Mouse (Mus musculus) kidney, adult 8-10 months (tissue): Measurements from ENCODE around the gene Tmem175.

ENCODE experiments used
- DNase-seq, 2 experiments: peaks; one replicate each; pipeline ENCODE4 v3.0.0; 2022

Gene Tmem175

GRCm38 (mm10) chr5:108654444-108654990 lies 24.9 kb downstream of the Tmem175 start:
- peak; percentile 54 to 68 for DNase-seq

GRCm38 (mm10) chr5:108655381-108655780 lies 25.8 kb downstream of the Tmem175 start:
- no peak for DNase-seq

GRCm38 (mm10) chr5:108655891-108656650 lies 26.5 kb downstream of the Tmem175 start:
- no peak for DNase-seq

- DNase-seq, result no peak
These were observed 27.8 kb downstream of the Tmem175 start for GRCm38 (mm10) chr5:108657406-108657805.

GRCm38 (mm10) chr5:108658611-108659010 lies 29.0 kb downstream of the Tmem175 start:
- no peak for DNase-seq

- peak; percentile 52 to 58 for DNase-seq
These were observed 30.4 kb downstream of the Tmem175 start, which contains the start of gene Idua for GRCm38 (mm10) chr5:108659698-108660631. Gene Idua, plus strand, starts transcription at chr5:108660331.

GRCm38 (mm10) chr5:108660632-108661268 lies 31.2 kb downstream of the Tmem175 start:
- peak; percentile 91 to 95 for DNase-seq

GRCm38 (mm10) chr5:108662772-108663171 lies 33.2 kb downstream of the Tmem175 start:
- DNase-seq, result no peak

- no peak for DNase-seq
These were observed 35.5 kb downstream of the Tmem175 start for GRCm38 (mm10) chr5:108665066-108665465.

- no peak for DNase-seq
These were observed 37.8 kb downstream of the Tmem175 start for GRCm38 (mm10) chr5:108667370-108667769.

GRCm38 (mm10) chr5:108668387-108668932 lies 38.9 kb downstream of the Tmem175 start:
- no peak for DNase-seq

GRCm38 (mm10) chr5:108668977-108669936 lies 39.7 kb downstream of the Tmem175 start, which contains the start of gene Dgkq:
Gene Dgkq, minus strand, starts transcription at chr5:108669672.
- peak; percentile 88 to 92 for DNase-seq

GRCm38 (mm10) chr5:108669986-108670385 lies 40.4 kb downstream of the Tmem175 start:
- DNase-seq, result peak in 1 of 2 experiments; percentile 25

- DNase-seq, result peak; percentile 57 to 73
These were observed 41.2 kb downstream of the Tmem175 start for GRCm38 (mm10) chr5:108670785-108671184.

- no peak for DNase-seq
These were observed 42.2 kb downstream of the Tmem175 start for GRCm38 (mm10) chr5:108671757-108672156.

GRCm38 (mm10) chr5:108674624-108675023 lies 45.1 kb downstream of the Tmem175 start:
- DNase-seq, result peak; percentile 86 to 87

- DNase-seq, result peak; percentile 83 to 90
These were observed 45.8 kb downstream of the Tmem175 start, which contains the start of gene Slc26a1 for GRCm38 (mm10) chr5:108675251-108675816. Gene Slc26a1, minus strand, starts transcription at chr5:108675569.

GRCm38 (mm10) chr5:108676772-108677498 lies 47.4 kb downstream of the Tmem175 start:
- DNase-seq, result no peak

GRCm38 (mm10) chr5:108677605-108678295 lies 48.2 kb downstream of the Tmem175 start:
- DNase-seq, result no peak
